Mouse (Mus musculus) yolk sac, embryonic 10.5 days (tissue): ENCODE data around the gene Rasgef1a.

Source experiments
- DNase-seq: peaks from one replicate; pipeline ENCODE4 v3.0.0-alpha.2; 2017; ENCODE audit warnings: low spot score

Rasgef1a gene

DNA sequence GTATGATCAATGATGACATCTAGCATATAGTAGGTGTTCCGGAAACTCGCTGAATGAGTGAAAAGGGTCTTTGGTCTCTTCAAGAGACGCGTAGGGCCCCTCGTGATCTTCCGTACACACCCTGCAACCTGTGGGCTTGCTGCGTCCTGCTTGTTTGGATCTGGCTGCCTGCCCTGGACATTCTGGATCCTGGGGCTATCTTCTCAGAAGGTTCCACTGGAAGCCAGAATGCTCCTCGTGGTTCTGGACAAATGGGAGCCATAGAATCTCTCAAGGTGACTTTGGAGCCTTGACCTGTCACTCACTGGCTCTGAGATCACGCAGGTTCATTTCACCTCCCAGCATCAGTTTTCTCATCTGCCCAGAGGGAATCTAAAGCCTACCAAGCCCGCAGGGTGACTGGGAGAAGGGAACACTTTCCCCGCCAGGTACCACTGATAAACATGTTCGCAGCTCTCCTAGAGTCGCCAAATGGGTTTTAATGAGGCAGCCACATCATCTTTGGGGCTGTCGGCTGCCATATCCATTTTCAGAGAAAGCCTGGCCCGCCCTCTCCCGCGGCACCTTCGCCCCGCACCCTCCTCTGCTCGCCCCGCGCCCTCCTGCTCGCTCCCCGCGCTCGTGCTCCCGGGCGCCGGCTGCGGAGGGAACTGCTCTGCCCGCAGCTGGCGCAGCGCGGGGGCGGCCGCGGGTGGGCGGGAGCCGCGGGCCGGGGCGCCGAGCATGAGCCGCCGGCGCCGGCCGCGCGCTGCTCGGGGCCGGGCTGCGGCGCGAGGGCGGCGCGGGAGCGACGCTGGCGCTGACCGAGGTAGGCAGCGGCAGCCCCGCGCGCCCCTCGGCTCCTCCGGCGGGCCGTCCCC lies at the start of gene Rasgef1a:
Gene Rasgef1a, plus strand, starts transcription at position 683 of the 860 bp plus-strand sequence.
- no peak for DNase-seq

DNA sequence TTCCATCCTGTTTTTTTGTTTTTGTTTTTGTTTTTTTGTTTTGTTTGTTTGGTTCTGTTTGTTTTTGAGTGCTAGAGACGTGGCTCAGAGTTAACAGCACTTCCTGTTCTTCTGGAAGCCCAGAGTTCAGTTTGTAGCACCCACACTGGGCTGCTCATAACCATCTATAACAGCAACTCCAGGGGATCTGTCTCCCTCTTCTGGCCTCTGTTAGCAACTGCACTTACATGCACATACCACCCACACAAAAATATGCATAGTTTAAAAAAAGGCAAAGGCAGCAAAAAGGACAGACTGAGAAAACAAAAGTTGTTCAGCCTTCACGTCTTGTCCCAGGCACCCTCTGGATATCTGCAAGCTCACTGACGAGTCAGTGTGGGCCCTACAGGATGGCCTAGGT lies 48.0 kb upstream of the Rasgef1a start:
- no peak for DNase-seq

DNA sequence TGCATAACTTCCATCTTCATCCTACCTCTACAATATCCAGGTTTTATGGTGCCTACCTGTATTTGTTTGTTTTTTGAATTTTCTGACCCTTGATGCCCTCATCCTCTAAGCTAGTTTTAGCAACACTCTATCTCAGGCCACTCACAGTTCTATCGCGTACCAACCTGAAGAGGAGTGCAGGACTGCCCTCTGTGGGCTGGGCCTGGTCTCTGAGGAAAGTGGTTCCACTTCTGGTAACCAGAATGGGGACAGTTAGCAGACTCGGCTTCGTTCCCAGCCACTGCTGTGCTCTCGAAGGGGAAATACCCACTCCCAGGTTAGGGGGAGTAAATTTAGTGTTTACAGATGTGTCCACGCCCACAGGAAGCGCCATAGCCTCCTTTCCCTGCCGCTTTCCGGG lies 44.5 kb upstream of the Rasgef1a start:
- DNase-seq: no peak

DNA sequence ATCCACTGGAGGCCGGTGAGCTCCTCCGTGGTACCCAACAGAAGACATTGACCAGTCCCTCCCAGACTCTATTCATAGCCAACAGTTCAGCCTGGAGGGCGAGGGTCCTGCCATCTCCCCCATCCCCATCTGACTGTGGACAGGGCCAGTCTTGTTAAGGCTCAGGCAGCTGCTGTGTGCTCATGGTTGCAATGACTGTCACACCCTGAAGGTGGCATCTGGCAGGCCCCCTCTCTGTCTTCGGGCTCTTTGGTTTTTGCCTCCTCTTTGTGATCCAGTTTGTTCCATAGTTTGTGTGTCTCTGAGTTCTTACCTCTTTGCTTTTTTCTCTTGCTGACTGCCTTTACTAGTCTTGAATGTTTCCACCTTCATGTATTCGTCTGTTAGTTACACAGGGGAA lies 24.1 kb upstream of the Rasgef1a start:
- no peak for DNase-seq

DNA sequence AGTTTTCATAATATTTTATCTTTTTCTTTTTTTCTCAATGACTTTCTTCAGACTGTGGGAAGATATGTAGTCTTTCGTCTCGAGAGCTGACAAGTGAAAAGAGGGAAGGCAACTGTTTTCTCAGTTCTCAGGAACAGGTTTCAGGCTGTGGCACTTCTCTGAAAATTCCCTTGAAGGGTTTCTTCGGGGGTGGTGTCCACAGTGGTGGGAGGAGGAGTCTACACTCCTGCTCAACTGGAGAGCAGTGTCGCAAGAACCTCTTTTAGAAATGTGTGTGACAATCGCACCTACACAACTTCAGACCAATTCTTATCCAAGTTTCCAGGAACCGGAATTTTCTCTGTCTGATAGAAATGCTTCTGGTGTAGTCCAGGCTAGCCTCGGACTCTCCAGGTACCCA lies 22.0 kb upstream of the Rasgef1a start:
- no peak for DNase-seq

DNA sequence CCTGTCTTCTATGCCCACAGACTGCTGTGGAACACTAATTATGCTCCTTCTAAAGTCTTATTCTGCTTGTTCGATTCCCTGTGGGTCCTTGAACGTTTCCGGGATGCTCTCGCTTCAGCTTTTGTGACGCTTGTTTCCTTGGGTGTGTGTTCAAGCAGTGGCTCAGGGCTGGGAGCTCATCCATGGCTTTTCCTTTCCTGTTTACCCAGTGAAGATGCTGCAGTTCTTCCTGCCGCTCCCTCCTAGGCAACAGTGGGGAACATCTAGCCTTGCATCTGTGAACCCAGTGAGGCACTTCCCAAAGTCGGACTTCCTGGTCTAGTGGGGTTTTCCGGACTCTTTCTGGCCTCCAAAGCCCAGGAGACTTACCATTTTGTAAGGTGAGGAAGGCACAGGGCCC lies 20.6 kb upstream of the Rasgef1a start:
- DNase-seq: no peak

DNA sequence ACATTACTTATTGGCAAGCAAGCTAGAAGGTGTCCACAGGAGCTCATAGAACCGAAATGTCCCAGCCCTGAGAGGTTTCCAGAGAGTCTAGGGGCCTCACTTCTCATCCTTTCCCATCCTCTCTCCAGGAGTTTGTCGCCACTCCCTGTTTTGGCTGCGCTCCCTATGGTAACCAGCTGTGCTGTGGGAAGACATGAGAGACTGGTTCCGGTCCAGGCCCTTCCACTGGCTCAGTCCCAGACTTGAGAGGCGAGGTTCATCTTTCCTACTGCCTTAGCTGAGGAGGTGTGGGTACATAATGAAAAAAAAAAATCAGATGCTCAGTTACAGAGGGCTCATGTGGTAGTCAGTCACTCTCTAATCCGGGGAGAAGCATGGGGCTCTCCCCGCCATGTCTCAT lies 19.9 kb upstream of the Rasgef1a start:
- DNase-seq: no peak

DNA sequence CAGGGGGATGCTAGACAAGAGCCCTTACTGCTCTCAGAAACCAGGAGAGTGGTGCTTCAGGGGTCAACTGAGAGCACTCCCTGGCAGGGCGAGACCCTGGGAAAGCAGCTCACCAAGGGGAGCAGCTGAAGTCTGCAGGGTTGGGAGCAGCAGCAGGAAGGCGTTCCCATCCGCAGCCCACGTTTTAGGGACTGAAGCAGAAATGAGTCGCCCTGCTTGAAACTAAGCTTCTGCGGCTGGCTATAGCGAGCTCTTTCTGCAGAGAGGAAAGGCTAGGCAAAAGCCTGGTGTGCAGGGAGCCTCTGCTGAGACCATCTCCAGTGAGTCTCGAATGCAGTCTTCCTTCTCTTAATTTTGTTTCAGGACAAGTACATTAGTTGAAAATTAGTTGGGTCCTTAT lies 19.3 kb upstream of the Rasgef1a start:
- no peak for DNase-seq

DNA sequence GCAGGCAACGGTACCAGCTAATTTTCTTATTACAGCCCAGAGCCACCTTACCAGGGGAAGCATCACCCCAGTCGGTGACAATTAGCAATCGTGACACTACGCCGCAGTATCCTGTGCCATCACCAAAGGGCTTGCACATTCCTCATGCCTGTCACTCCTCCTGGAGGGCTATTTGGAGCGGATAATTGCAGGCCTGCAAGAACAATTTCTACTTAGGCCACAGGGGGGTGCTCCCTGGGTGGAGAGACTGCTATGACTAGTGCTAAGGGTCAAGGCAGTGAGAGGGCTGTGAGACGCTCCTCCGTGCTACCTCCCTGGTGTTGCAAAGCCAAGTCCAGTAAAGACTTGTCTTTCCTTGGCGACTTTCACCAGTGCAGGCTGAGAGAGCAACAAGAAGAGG lies 16.1 kb upstream of the Rasgef1a start:
- no peak for DNase-seq

DNA sequence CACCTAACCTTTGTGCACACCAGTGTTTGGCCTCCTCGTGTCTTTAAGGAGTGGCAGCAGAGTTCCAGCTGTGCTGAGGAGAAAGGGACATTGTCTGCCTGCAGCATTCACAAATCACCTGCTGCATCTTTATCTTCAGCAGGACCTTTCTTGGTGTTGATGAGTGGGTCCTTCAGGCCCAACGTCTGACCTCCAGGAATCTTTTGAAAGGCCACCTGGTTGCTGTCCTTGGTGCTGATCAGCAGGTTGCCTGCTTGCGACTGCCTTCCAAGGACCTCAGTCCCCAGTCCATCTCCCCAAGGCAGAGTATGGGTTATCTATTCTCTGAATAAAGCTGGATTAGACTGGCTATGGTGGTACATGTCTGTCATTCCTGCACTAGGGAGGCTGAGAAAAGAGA lies 10.0 kb upstream of the Rasgef1a start:
- DNase-seq: peak; percentile 14

DNA sequence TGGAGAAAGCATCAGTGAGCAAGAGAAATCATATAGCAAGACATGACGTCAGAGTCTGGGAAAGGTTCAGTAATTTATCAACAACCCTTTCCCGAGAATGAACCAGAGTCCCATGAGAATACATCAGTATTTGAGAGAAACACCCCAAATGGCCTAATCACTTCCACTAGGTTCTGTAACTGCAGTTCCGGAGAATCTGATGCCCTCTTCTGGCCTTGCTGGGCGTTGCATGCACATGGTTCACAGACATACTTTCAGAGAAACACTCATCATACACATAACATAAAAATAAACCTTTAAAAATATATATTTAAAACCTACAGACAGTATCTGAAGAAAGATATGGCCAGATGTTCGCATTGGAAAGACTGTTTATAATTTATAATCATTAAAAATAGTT lies 3.9 kb upstream of the Rasgef1a start:
- no peak for DNase-seq

DNA sequence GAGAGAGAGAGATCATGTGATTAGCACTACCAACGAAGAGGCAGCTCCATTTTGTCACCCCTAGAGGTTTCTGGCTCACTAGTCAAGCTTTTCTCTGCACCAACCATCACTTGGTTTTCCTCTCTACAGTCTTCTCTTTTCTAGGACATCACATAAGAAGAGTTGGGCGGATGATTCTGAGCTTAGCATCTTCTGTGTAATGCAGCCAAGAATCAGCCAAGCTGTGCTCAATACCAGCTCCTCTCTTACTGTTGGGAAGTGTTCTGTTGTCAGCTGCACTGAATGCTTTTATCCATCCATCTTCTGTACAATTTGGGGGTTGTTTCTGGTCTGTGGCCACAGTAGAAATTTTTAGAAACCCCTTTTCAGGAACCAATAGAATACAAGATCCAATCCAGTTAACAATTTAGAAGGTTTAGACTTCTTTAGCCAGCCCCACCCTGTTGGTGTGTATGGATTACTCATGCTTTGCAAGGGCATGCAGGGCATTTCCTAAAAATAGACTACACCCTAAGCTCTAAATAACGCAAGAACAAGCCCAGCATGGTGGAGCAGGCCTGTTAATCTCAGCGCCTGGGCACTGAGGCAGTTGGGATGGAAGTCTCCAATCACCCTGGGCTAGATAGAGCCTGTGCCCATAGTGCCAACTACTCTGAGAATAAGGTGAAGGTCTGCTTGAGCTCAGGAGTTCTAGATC lies 3.2 kb upstream of the Rasgef1a start:
- DNase-seq: no peak

DNA sequence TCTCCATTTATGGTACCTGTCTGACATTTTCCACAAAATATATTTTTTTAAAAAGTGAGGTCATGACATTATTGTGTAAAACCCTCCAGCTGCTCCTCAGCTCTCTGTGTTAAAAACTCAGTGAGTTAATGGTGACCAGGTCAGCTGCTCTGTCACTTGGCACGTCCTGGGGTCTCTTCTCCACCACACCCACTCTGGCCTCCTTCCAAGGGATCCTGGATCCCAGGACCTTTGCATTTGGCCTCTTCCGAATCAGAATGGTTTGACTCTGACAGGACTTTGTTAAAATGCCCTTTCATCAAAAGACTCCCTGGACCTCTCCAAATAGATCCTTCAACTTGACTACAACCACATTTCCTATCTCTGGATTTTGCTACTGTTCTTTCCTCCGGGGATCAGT lies 982 bp upstream of the Rasgef1a start:
- DNase-seq: no peak

DNA sequence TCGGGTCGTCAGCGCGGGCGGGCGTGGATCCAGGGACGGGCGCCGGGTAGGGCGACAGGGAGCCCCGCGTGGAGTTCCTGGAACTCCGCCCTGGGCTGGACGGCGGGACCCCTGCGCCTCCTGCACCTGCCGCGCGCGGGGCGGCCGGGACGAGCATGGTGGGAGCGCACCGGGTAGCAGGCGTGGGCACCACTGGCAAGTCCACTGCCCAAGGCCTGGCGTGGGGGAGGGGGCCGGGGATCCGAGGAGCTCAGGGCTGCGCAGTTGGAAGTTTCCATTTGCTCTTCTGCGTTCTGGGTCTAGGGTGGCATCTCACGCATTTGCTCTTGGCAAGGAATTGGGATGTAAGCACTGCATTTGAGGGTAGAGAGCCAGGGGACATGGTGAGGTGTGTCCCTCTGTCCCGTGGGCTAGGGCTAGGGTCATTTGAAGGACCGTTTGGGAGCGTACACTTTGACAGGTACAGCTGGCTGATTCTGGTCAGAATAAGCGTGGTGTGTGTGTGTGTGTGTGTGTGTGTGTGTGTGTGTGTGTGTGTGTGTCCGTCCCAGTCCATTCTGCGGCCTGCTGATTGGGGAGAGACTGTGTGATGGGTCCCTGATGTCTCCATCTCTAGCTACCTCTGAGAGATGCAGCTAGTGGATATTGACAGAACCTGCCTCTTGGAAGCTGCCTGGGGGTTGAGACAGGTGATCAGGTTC lies 528 bp downstream of the Rasgef1a start:
- no peak for DNase-seq

DNA sequence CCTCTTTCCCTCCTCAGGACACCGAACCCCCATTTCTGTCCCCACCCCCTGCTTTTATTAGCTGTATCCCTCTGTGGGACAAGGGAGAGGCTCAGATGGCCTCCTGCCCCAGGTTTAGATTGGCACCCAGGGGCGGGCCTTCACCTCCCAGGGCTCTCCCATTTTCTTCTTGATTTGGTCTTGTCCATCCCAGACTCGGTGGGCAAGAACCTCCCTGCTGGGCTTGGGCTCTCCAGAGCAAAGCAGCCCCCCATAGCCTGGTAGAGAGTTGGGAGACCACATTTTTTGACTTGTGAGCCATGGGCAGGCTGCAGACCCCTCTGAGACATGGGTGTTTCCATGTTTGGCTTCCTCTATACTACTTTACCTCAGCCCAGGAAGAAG lies 1.1 kb downstream of the Rasgef1a start:
- no peak for DNase-seq

DNA sequence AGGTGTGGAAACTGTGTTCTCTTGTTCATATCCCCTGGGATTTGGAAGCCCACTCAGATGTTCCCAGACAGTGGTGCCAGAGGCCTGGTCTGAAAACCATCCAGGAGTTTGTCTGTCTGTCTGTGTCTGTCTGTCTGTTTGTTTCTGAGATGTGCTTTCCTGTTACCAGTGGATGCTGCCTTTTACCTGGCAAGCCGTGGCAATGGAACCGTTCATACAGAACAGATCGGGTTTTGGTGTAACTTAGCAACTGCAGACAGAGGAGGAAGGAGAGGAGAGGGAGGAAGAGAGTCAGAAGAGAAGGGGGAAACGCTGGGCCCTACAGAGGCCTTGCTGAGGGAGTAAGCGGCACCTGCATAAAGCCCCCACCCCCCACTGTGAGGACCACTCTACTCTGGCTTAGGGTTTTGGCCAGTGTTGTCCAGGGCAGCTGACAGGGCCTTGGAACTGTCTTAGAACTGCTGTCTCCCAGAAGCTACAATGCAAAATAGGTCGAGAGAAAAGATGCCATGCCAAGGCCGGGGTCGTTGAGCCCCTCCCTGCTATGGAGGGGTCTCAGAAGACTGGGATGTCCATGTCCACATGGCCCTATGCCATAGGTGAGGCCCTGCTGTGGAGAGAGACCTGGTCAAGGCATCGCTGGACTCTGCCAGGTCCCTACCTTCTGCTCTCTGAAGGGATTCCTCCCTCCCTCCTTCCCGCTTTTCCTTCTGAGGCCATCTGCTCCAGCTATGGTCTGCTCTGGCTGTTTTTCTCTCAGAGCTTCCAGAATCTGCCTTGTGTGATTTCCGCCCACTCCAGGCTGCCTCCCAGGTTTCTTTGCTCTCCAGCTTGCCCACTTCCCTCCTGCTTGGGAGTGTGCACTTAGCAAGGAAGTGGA lies 2.0 kb downstream of the Rasgef1a start:
- no peak for DNase-seq

DNA sequence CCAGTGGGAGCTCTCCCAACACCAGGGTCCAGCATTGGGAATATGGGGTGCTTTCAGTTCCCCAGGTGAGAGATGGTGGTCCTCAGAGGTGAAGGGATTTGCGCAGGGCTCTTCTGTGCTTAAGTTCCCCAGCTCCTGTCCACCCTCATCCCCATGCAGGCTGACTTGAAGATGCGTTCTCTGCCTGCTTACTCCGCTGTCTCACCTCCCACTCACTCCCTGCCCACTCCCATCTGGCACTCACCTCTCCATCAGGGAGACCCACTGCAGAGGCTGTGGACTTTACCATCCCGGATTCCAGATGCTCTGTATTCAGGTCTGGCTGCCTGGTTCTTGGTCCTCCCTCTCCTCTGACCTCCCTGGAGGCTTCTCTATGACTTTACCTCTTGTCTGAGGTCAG lies 3.6 kb downstream of the Rasgef1a start:
- no peak for DNase-seq

DNA sequence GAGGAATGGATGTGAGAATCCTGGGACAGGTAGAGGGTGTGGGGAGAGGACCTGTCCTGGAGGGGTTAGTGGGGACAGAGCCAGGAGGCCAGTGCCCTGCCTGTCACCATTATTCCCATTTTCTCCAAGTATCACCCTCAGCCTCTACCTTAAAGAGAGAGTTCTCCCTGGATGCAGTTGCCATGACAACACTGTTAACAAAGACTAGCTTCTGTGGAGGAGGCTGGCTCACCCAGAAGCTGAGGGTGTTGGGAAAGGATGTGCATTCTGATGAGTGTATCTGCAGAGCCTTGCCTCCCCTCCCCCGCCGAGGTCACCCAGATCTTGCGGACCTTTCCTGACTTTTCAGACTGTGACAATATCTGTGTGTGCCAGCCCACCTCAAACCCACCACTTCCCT lies 4.7 kb downstream of the Rasgef1a start:
- DNase-seq: no peak

DNA sequence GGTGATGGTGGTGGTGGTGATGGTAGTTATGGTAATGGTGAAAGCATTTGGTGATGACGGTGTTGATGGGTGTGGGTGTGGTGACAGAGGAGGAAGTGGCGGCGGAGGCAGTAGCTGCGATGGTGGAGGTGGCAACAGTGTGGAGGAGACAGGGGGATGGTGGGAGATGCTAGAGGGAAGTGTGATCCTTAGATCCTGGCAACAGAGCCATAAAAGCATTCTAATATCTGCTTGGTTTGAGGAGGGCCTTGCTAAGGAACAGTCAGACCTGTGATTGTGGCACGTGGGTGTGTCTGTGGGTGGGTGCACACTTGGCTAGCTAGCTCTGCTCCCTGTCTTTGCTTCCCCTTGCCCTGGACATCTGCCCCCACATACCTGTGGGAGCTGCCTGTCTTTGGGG lies 7.4 kb downstream of the Rasgef1a start:
- DNase-seq: no peak

DNA sequence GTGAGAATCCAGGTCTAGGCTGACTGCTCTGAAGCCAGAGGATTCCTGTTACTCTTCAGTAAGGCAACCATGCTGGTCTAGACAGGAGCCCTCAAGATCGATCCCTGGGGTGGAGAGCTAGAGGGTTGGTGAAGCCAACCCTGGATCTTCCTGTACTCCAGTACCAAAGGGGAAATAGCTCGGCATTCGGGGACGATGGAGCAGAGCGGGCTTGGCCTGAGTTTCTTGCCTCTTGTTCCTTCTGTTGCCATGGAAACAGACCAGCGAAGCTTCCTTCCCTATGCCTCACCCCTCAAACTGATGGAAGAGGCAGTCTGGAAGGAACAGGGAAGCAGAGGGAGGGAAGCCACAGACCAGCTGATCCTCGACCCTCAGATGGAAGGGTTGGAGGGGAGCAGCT lies 8.3 kb downstream of the Rasgef1a start:
- DNase-seq: no peak

DNA sequence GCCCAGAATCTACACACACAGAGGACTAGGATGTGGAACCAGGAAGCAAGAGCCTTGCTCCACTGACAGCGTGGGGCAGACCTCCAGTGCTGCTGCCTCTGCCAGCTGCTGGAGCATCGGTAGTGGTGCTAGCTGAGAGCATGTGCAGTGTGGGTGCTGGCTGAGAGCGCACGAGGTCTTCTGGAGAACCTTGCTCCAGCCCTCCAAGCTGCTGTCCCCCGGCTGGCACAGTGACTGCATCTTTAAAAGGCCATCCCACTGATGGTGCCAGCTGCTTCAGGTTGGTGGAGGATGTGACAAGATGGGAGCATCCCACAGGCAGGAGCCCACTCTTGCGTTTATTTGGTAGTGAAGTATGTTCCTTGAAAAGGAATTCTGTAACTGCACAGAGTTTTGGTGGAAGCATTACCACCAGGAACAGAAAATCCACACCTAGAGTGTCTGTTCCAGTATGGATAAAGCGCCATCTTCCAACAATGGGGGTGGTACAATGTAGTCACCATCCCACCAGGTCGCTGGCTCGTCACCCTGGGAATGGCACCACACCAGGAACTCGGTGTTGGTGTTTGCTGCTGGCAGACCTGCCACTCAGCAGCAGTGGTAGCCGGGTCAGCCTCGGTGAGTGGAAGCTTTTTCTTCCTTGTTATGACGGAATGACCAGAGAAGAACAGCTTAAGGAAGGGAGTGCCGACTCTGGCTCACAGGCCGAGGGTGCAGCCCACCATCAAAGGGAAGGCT lies 11.8 kb downstream of the Rasgef1a start:
- no peak for DNase-seq
